Mouse (Mus musculus) cerebellum, adult 2 months (tissue): ENCODE measurements around the gene Stoml2. TPM values are rescaled to one million over a fixed set of nuclear protein-coding genes. Genes with fewer than 3 reads are reported as not detected.
"Not testable (repeated sequence)": the region's sequence is repeated elsewhere in the genome, so short reads cannot be mapped to it uniquely, and the experiment has no call there.

Experiments
- DNase-seq, 2 experiments: peaks; one replicate each; pipeline ENCODE4 v3.0.0; 2021
- H3K27ac ChIP-seq: fragments of 200-500 bp; 2 replicates; pipeline ENCODE4 v1.5.1; 2012; ENCODE audit warnings: low read length, control low read depth, inconsistent platforms; ENCODE audit not compliant: insufficient read depth
- H3K27me3 ChIP-seq: fragments of 200-500 bp; 2 replicates; pipeline ENCODE4 v1.6.1; 2012; ENCODE audit warnings: inconsistent platforms, mild to moderate bottlenecking, low read length, moderate library complexity; ENCODE audit not compliant: control insufficient read depth, insufficient read depth
- H3K4me1 ChIP-seq: fragments of 200-500 bp; 2 replicates; pipeline ENCODE4 v1.6.1; 2011; ENCODE audit warnings: low read length; ENCODE audit not compliant: control insufficient read depth, insufficient read depth
- H3K4me3 ChIP-seq: fragments of 200-500 bp; replicated peaks from 2 replicates; pipeline ENCODE3; 2011; ENCODE audit warnings: mild to moderate bottlenecking, low read depth, low read length, control low read depth; ENCODE audit not compliant: insufficient read depth
- CTCF ChIP-seq: fragments of 200-500 bp; IDR thresholded peaks from 2 replicates; pipeline ENCODE4 v1.5.1; 2011; ENCODE audit warnings: low read depth, mild to moderate bottlenecking, control low read depth, low read length, moderate library complexity, borderline replicate concordance; ENCODE audit not compliant: insufficient read depth
- POLR2A ChIP-seq: fragments of 200-500 bp; IDR thresholded peaks from 2 replicates; pipeline ENCODE4 v1.6.1; 2011; ENCODE audit warnings: low read length, control low read depth, borderline replicate concordance; ENCODE audit not compliant: insufficient read depth
- WGBS: fragments of 180-500 bp; shearing (Covaris S2); methylation state at CpG from one replicate; pipeline ENCODE4 v1.1.7; 2018; 5-methylcytosine and 5-hydroxymethylcytosine counted together
- polyA plus RNA-seq: library from polyadenylated mRNA; depleted of rRNA; stranded (reverse); fragments of >200 nt; gene quantifications from 2 replicates; pipeline ENCODE4 v1.2.3, GENCODE M21; 2012

Gene Stoml2
- polyA plus RNA-seq, 1 experiment = 138 TPM

DNA sequence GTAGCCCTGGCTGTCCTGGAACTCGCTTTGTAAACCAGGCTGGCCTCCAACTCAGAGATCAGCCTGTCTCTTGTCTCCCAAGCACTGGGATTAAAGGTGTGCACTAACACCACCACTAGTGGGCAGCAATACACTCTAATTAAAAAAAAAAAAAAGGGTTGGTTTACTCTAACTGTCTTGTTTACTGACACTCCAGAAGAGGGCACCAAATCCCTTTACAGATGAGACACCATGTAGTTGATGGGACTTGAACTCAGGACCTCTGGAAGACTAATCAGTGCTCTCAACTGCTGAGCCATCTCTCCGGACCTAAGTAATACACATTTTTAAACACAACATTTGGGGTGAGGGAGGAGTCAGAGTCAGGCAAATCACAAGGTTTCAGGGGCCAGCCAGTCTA, 25.7 kb downstream of the Stoml2 start:
- no peaks in the 10 kb centered on the region; the same call in 1 of the 2 replicates for H3K4me1 ChIP-seq
- H3K4me3 ChIP-seq = no peak overlapping the region
- 52% methylated on average over 2 of the region's 2 CpGs for WGBS
- no peaks in the 10 kb centered on the region for H3K27me3 ChIP-seq
- peak in 1 of 2 experiments; percentile 55 for DNase-seq
- no peak for TF ChIP-seq POLR2A
- peak; percentile 25; the same call in 1 of the 2 replicates for TF ChIP-seq CTCF
- no peak overlapping the region for H3K27ac ChIP-seq

DNA sequence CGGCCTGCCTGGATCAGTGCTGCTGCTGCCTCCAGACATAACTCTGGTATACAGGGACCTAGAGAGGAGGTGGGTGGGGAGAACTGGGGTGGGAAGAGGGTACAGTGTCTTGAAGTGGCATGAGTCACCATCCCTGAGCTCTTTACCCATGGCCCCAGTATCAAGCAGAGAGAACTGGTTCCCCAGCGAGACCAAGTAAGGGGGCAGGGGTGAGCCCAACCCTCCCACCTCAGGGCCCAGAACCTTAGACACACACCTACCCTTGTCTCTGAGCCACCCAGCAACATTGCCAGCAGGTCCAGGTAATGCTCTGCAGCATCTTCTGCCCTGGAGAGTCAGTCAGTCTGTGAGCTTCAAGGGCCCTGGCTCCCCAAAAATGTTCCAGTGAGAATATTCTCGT, 26.6 kb downstream of the Stoml2 start:
- H3K4me1 ChIP-seq = no peaks in the 10 kb centered on the region; the same call in 1 of the 2 replicates
- DNase-seq = no peak
- no peaks in the 10 kb centered on the region for H3K27me3 ChIP-seq
- no peak for TF ChIP-seq CTCF
- TF ChIP-seq POLR2A = no peak
- 94% methylated on average over 3 of the region's 3 CpGs for WGBS
- H3K4me3 ChIP-seq = no peak overlapping the region
- no peak overlapping the region for H3K27ac ChIP-seq

DNA sequence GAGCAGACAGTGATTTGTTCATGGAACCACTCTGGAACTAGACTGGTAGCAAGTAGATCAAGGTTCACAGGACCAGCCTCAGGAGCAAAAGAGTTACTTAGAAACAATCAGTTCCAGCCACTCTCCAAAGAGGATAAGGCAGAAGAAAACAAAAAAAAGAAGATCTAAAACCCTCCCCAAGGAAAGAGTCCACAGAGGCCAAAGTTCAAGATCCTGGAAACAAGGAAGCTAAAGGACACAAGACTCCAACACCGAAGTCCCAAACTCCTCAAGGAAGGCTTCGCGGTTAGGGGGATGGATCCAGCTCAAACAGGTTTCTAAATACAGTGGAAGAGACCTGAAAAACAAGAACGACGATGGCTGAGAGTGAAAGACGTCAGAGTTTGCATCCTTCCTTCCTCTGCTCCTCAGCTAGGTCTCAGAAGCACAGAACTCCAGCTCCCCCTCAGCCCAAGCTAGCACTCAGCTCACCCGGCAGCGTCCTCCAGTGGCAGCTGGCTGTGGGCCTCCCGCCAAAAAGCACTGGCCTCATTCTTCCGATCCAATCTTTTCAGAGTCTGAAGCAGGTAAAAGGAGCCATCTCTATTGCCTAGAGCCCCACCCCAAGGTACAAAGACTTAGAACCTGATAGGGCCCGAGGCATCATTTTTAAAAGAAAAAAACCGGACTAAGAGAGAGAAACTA, 28.6 kb downstream of the Stoml2 start:
- Histone ChIP-seq H3K4me3 (no peak overlapping the region), H3K27ac (no peak overlapping the region), H3K4me1 (no peaks in the 10 kb centered on the region), H3K27me3 (no peaks in the 10 kb centered on the region)
- TF ChIP-seq POLR2A (no peak), CTCF (no peak)
- WGBS = 62% methylated on average over 12 of the region's 12 CpGs
- peak in 1 of 2 experiments; percentile 19 for DNase-seq

DNA sequence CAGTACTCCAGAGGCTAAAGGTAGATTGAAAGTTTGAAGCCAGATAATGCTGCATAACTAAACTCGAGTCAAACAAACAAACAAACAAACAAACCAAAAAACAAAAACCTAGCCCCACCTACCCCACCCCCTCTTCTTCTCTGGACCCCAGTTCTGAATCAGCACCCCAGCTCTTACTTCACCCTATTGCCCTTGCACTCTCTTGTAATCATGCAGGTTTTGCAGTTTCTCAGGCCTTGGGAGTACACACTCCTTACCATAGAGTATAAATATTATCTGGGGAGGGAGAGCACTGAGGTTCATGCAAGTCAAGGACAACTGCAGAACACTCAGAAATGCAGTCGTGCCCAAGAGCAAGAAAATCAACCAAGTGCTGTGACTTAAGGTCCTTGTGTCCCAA, 30.2 kb downstream of the Stoml2 start:
- Histone ChIP-seq H3K4me3 (no peak overlapping the region), H3K27me3 (no peaks in the 10 kb centered on the region), H3K4me1 (no peaks in the 10 kb centered on the region), H3K27ac (no peak overlapping the region)
- TF ChIP-seq POLR2A (no peak), CTCF (no peak)
- WGBS = 91% methylated on average over 2 of the region's 2 CpGs
- DNase-seq = no peak

DNA sequence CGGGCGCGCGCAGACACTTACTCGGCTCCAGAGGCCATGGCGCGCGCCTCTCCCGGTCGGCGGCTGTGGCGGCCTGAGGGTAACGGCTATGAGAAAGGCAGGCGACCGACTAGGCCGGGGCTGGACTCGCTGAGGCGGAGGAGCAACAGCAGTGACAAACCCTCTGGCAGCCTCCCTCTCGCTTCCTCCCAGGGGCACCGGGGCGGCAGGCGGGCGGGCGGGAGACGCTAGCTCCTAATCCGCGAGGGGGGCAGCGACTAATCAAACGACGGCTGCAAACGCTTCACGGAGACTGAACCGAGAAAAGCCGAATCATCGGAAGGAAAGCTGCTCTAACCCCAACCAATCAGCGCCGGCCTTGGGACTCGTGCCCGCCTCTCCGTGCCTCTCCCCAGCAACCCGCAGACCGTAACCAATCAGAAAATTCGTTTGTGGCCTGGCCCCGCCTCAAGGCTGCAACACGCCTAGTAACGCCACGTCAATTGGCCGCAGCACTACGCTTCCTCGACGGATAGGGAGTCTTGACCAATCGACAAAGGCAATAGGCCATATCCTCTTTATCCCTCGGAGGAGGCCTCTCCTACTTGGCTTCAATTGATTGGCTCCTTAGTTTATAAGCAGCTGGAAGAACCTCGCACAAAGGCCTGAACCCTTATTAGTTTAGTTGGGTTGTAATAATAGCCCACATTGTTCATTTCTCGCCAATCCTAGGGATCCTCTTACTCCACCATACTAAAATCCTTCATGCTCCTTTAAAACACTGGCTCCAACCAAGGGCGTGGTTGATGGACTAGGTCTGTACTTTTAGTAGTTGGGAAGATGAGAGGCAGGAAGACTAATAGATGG, 31.1 kb downstream of the Stoml2 start, which contains the start of gene Vcp:
Vcp (minus strand) TSS at position 367 of the 846 bp plus-strand sequence.
- H3K27ac ChIP-seq = peak within 1 kb of the TSS; percentile 81
- DNase-seq = peak; percentile 99 to 100
- H3K27me3 ChIP-seq, H3K4me1 ChIP-seq: not testable (repeated sequence)
- WGBS = 1% methylated on average over 54 of the region's 56 CpGs
- H3K4me3 ChIP-seq = peak within 1 kb of the TSS; percentile 74

DNA sequence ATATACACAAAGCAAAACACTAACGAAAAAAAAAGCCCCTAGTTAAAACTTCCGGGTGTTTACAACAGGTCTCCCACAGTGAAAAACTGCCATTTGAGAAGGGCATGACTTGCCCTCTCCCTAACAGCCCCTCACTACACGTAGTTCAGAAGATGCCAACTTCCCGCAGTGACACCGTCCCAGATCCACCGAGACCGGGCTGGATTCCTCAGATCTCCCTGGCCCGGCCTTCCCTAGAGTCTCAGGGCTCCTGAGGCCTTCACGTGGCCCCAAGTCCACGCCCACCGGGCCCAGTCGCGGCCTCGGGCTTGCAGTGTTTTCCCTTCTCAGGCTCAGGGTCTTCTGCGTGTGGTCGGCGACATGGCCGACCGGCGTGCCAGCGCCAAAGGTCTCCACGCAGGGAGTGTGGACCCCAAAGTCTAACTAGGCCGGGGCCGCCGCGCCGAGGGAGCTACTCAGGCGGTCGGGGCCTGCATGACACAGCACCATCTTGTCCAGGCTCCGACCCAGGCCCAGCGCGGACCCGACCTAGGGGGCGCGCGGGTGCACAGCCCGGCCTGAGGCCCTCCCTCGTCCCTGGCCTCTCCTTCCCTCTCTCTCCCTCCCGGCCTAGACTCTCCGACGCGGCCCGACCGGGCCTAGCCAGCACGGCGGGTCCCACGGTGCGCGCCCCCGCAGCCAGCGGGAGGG, 31.9 kb downstream of the Stoml2 start:
- no peaks in the 10 kb centered on the region for H3K27me3 ChIP-seq
- no peaks in the 10 kb centered on the region for H3K4me1 ChIP-seq
- H3K4me3 ChIP-seq = peak overlapping the region; percentile 74
- H3K27ac ChIP-seq = peak overlapping the region; percentile 81
- WGBS = under 1% methylated on average over 51 of the region's 51 CpGs
- no peak for TF ChIP-seq POLR2A
- no peak for TF ChIP-seq CTCF
- peak; percentile 73 to 77 for DNase-seq

DNA sequence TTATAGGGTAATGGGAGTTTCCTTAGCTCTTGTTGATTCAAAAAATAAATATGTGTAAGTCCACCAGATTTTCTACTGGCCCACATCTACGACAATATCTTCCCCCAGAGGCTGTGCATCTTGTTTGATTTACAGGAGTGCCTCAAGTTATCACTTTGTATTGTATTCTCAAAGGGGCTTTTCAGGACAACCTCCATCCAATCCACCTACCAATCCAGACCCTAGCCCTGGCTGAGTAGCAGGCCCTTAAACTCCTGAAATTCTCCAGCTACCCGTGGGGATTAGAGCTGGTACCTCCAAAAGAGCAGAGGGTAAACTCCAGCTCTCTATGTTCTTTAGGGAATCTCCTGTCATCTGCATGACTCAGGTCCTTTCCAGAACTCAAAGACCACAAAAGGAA, 33.5 kb downstream of the Stoml2 start:
- 31% methylated on average over 2 of the region's 2 CpGs for WGBS
- H3K4me3 ChIP-seq = no peak overlapping the region

DNA sequence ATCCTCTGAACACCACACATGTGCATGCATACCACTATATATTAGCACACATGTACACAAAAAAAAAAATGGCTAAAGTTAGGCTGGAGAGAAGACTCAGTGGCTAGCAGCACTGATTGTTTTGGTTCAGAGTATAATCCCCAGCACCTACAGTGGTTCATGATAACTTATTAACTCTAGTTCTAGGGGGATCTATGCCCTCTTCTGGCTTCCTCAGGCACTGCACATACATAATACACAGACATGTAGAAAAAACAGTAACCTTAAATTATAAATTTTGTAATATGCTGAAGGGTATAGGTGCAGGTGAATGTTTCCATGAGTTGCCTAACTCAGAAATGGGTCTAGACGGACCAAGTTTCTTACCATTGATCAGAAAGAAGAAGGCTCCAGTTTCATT, 43.2 kb downstream of the Stoml2 start:
- no peak overlapping the region for H3K27ac ChIP-seq
- H3K4me3 ChIP-seq = no peak overlapping the region
- no peaks in the 10 kb centered on the region for H3K4me1 ChIP-seq
- 85% methylated on average over 1 of the region's 1 CpGs for WGBS
- DNase-seq = no peak
- H3K27me3 ChIP-seq = no peaks in the 10 kb centered on the region
- TF ChIP-seq POLR2A (no peak), CTCF (no peak)

More for the DNA sequence above, 33.5 kb downstream of the Stoml2 start:
- no peaks in the 10 kb centered on the region for H3K4me1 ChIP-seq
- H3K27ac ChIP-seq = no peak overlapping the region
- TF ChIP-seq POLR2A (no peak), CTCF (no peak)
- H3K27me3 ChIP-seq = no peaks in the 10 kb centered on the region
- no peak for DNase-seq

DNA sequence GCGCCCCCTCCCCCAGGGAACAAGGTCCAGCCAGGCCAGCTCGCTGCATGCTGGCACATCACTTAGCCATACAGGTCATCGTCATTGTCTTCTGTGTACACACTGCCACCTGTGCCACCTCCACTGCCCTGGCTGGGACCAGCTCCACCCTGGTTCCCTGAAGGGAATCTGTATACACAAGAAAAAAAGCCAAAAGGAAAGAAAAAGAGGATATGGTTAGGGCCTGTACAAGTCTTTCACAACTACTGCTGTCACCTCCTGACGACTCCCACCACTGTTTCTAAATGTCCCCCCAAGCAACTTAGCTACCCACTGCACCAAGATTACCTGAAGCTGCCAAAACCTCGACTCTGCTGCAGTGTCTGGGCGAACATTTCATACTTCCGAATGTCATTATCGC, 51.0 kb downstream of the Stoml2 start:
- WGBS = 79% methylated on average over 8 of the region's 8 CpGs
- H3K4me1 ChIP-seq = not testable (repeated sequence)

More for the DNA sequence above, 51.0 kb downstream of the Stoml2 start:
- H3K27me3 ChIP-seq, H3K27ac ChIP-seq, DNase-seq, H3K4me3 ChIP-seq: not testable (repeated sequence)
